Mouse (Mus musculus): Measurements from ENCODE around the gene Wfdc9.

- no peak for TF ChIP-seq CTCF (IDR thresholded peaks at IDR 0.05; ENCODE audit: borderline replicate concordance, insufficient read depth, low read depth, low read length)
- no peak for TF ChIP-seq POLR2A (IDR thresholded peaks at IDR 0.05; ENCODE audit: borderline replicate concordance, insufficient read depth, low read length)
Observed at GRCm38 (mm10) chr2:164673987-164674386, 17.6 kb upstream of the Wfdc9 start, which contains the start of gene Wfdc11.

Measured in cerebellum, adult 2 months (tissue).